Mouse (Mus musculus): Measurements from ENCODE around the gene Ctnna3.

DNA sequence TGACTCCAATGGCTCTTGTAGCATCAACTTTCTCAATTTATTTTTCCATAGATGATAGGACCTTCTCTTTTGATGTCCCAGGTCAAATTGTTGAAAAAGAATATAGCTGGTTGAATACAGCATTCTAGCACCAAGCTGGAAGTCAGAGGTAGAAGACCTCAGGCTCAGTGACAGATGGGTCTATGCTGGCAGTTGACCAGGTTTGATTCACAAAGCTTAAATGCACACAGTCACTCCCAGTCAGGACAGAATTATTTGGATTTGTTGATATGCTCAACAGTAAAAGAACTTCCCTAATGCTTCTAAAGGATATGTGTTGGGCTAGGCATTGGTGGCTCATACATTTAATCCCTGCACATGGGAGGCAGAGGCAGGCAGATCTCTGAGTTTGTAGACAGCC, 1059.6 kb downstream of the Ctnna3 start:
- TF ChIP-seq CTCF (IDR thresholded peaks at IDR 0.05; ENCODE audit: low read depth): no peak
- no peak for TF ChIP-seq EP300 (IDR thresholded peaks at IDR 0.05; ENCODE audit: low read depth)

Measured in liver, postnatal 0 days (tissue).